Mouse (Mus musculus) olfactory bulb, adult 2 months (tissue): ENCODE results near the gene Ulk4.

Experiments
- CTCF ChIP-seq: fragments of 200-500 bp; IDR thresholded peaks from 2 replicates; pipeline ENCODE4 v1.5.1; 2012; ENCODE audit warnings: low read depth, mild to moderate bottlenecking, low read length, moderate library complexity; ENCODE audit not compliant: insufficient read depth
- POLR2A ChIP-seq: fragments of 200-500 bp; IDR thresholded peaks from 2 replicates; pipeline ENCODE4 v1.6.1; 2012; ENCODE audit warnings: mild to moderate bottlenecking, low read depth, low read length, moderate library complexity; ENCODE audit not compliant: insufficient read depth

GRCm38 (mm10) chr9:121122039-121122438 lies 155.0 kb downstream of the Ulk4 start:
- no peak for TF ChIP-seq CTCF
- TF ChIP-seq POLR2A: no peak
